Mouse (Mus musculus) lung, adult 2 months (tissue): Measurements from ENCODE around the gene Tcf7.

Experiments used
- CTCF ChIP-seq: fragments of 200-500 bp; IDR thresholded peaks from 2 replicates; pipeline ENCODE4 v1.5.1; 2011; ENCODE audit warnings: mild to moderate bottlenecking, low read length, control low read depth; ENCODE audit not compliant: insufficient read depth
- POLR2A ChIP-seq: fragments of 200-500 bp; IDR thresholded peaks from 2 replicates; pipeline ENCODE4 v1.6.1; 2011; ENCODE audit warnings: low read depth, mild to moderate bottlenecking, control low read depth, low read length, borderline replicate concordance; ENCODE audit errors: extremely low read depth

DNA sequence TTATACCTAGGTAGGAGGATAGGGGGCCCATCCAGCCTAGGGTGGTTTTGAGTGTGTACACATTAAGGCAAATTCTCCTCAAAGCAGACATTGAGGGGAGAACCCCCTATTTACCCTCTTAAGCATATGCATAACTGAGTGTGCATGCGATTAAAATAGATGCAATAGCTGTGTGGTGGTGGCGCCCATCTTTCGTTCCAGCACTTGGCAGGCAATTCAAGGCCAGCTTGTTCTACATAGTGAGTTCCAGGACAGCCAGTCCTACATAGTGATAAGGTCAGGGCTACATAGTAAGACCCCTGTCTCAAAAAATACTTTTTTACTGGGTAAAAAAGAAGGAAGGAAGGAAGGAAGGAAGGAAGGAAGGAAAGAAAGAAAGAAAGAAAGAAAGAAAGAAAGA is 19.9 kb upstream of the Tcf7 start:
- TF ChIP-seq CTCF: no peak
- TF ChIP-seq POLR2A: no peak
